13 mouse cellular contexts compared by ENCODE assay signal in genomic region chr4:136651882-136652527, GRCm38 (mm10). TPM values are rescaled to one million over a fixed set of nuclear protein-coding genes. Genes with fewer than 3 reads are reported as not detected.
A peak's percentile ranks its signal among the peaks of the same experiment; 100 is the strongest.
DNase-seq lines count a peak whose midpoint lies in the region; ATAC-seq and TF ChIP-seq lines count a peak whose summit lies in the region.
"Had no signal": no experiment of that assay in that cellular context is flagged by ENCODE, and none has a peak within 500 bp of the region (broad histone marks: within the 10 kb centered on the region; RNA-seq: fewer than 3 reads in every experiment).

No protein-coding gene starts in this region.

- 71% methylated on average over 13 of the region's 13 CpGs for WGBS in lung, postnatal 0 days
- WGBS in forebrain, embryonic 12.5 days = 59% methylated on average over 13 of the region's 13 CpGs

- H3K9me3 ChIP-seq in lung, postnatal 0 days (ENCODE audit: low read length) = no peaks in the 10 kb centered on the region
- H3K9me3 ChIP-seq in forebrain, embryonic 12.5 days = no peaks in the 10 kb centered on the region

- no peak for DNase-seq in lung, postnatal 0 days (ENCODE audit: low spot score)
- no peak for DNase-seq in lung, postnatal 25 days (ENCODE audit: low spot score)
- peak; percentile 31 to 44 for DNase-seq in layer of hippocampus, postnatal 36 days
- peak; percentile 54 for DNase-seq in retina, postnatal 7 days (ENCODE audit: low read depth, low spot score)
- no peak for DNase-seq in lung, postnatal 10 days
- no peak for DNase-seq in urinary bladder, postnatal 4 days (ENCODE audit: low spot score in 2 of 2)
- DNase-seq in ovary, adult 18-20 months (ENCODE audit: low spot score) = no peak

- TF ChIP-seq EP300 in lung, postnatal 0 days (IDR thresholded peaks at IDR 0.05) = no peak

- ATAC-seq in lung, postnatal 0 days = peak; percentile 6; the same call in 1 of the 2 replicates
- peak; percentile 40; the same call in 1 of the 2 replicates for ATAC-seq in forebrain, embryonic 12.5 days (ENCODE audit: low FRiP score)

- no peak overlapping the region for H3K9ac ChIP-seq in lung, postnatal 0 days (replicated peaks; ENCODE audit: low read depth)
- no peak overlapping the region for H3K9ac ChIP-seq in forebrain, embryonic 12.5 days

- no peak for TF ChIP-seq CTCF in lung, postnatal 0 days (IDR thresholded peaks at IDR 0.05)

- H3K27me3 ChIP-seq in lung, postnatal 0 days (replicated peaks; ENCODE audit: insufficient read depth, low read length) = no peaks in the 10 kb centered on the region
- H3K27me3 ChIP-seq in forebrain, embryonic 12.5 days = no peaks in the 10 kb centered on the region

- no peak overlapping the region for H3K27ac ChIP-seq in lung, postnatal 0 days (ENCODE audit: low read length)
- peak overlapping the region; percentile 79 for H3K27ac ChIP-seq in forebrain, embryonic 12.5 days

- H3K36me3 ChIP-seq in lung, postnatal 0 days (ENCODE audit: insufficient read depth, low read length) = no peaks in the 10 kb centered on the region
- H3K36me3 ChIP-seq in forebrain, embryonic 12.5 days (replicated peaks) = peaks cover 33% of the 10 kb centered on the region

- H3K4me1 ChIP-seq in lung, postnatal 0 days (ENCODE audit: insufficient read depth, low read depth, low read length) = no peaks in the 10 kb centered on the region
- peaks cover 28% of the 10 kb centered on the region for H3K4me1 ChIP-seq in forebrain, embryonic 12.5 days

- H3K4me3 ChIP-seq in lung, postnatal 0 days (ENCODE audit: low read depth, low read length) = no peak overlapping the region
- no peak overlapping the region for H3K4me3 ChIP-seq in forebrain, embryonic 12.5 days (replicated peaks)

- no peak overlapping the region for H3K4me2 ChIP-seq in lung, postnatal 0 days (replicated peaks; ENCODE audit: low read depth, low read length)
- H3K4me2 ChIP-seq in forebrain, embryonic 12.5 days = no peak overlapping the region

RNA-seq across cellular contexts. Expression of gene Lactbl1, which starts 29.6 kb away (rescaled TPM):
- polyA plus RNA-seq in lung, postnatal 0 days (2015; fragmentation: Nextera tagmentation; extraction: Ambion mirVana) = not detected in 2 replicates
- 0.08 TPM in 1 of 2 replicates, not detected in the other for polyA plus RNA-seq in forebrain, embryonic 12.5 days (2016; fragmentation: Nextera tagmentation; extraction: Ambion mirVana)
- not detected for total RNA-seq in layer of hippocampus, postnatal 36 days (2021)
- total RNA-seq: adrenal gland, postnatal 14 days; ES-E14; left cerebral cortex, postnatal 25 days had no signal
- polyA plus RNA-seq: heart, postnatal 0 days had no signal

RNA-seq across cellular contexts. Expression of gene Tex46, which starts 41.8 kb away (rescaled TPM):
- not detected in 2 replicates for polyA plus RNA-seq in lung, postnatal 0 days (2015; fragmentation: Nextera tagmentation; extraction: Ambion mirVana)
- not detected in 2 replicates for polyA plus RNA-seq in forebrain, embryonic 12.5 days (2016; fragmentation: Nextera tagmentation; extraction: Ambion mirVana)
- not detected for total RNA-seq in layer of hippocampus, postnatal 36 days (2021)
- total RNA-seq: adrenal gland, postnatal 14 days; ES-E14; left cerebral cortex, postnatal 25 days had no signal
- polyA plus RNA-seq: cortical plate, adult 2 months; heart, postnatal 0 days had no signal

RNA-seq across cellular contexts. Expression of gene Kdm1a, which starts 49.5 kb away (rescaled TPM):
- 21.0 TPM in 2 replicates for polyA plus RNA-seq in lung, postnatal 0 days (2015; fragmentation: Nextera tagmentation; extraction: Ambion mirVana)
- polyA plus RNA-seq in forebrain, embryonic 12.5 days (2016; fragmentation: Nextera tagmentation; extraction: Ambion mirVana) = 105 and 111 TPM in 2 replicates
- total RNA-seq in layer of hippocampus, postnatal 36 days (2021) = 10 to 100 TPM; 89.2 to 95.6 TPM

Comparison
In these comparisons a context has a peak if more than half of its experiments do, and no peak if none do; other contexts are left out.
1. DNase-seq: peak in layer of hippocampus, postnatal 36 days (2 of 2) and retina, postnatal 7 days (single experiment); none in lung, postnatal 0 days (single experiment), lung, postnatal 25 days (single experiment), lung, postnatal 10 days (single experiment), urinary bladder, postnatal 4 days (0 of 2) and ovary, adult 18-20 months (single experiment).